Mouse (Mus musculus) cortical plate, adult 2 months (tissue): ENCODE measurements around the gene Sod2.

ENCODE experiments used
- CTCF ChIP-seq: fragments of 200-500 bp; IDR thresholded peaks from 2 replicates; pipeline ENCODE4 v1.5.1; 2011; ENCODE audit warnings: mild to moderate bottlenecking, control low read depth, low read length; ENCODE audit not compliant: insufficient read depth; ENCODE audit errors: extremely low read depth
- POLR2A ChIP-seq: fragments of 200-500 bp; IDR thresholded peaks from 2 replicates; pipeline ENCODE4 v1.6.1; 2011; ENCODE audit warnings: mild to moderate bottlenecking, low read length, control low read depth; ENCODE audit not compliant: insufficient read depth; ENCODE audit errors: extremely low read depth

DNA sequence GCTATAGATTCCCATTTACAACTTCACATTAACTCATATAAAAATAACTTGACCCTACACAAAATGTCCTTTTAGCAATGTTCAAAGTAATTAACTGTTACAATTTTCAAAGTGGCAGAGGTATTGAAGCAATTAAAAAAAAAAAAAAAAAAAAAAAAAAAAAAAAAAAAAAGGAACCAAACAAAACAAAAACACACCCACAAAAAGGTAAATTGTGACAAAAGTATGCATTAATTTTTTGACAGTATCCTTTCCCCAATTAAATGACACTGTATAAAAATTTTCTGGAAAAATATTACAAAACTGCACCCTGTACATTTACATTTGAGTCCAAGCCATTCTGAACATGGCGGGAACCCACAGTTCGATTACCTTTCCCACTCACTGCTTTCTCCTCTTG is 39.5 kb upstream of the Sod2 start:
- TF ChIP-seq POLR2A: no peak
- no peak for TF ChIP-seq CTCF
